Mouse (Mus musculus) testis, adult 10 weeks (tissue): ENCODE data around the gene BC147527. TPM values are rescaled to one million over a fixed set of nuclear protein-coding genes. Genes with fewer than 3 reads are reported as not detected.

Experiments used
- polyA plus RNA-seq: library from polyadenylated mRNA; stranded (reverse); fragments of 350-450 nt; fragmentation: Illumina TruSeq; extraction: RNeasy Lipid Tissue Mini Kit (QIAGEN cat#74804); gene quantifications from one replicate; pipeline ENCODE4 v1.2.3, GENCODE M21; 2014; ENCODE audit warnings: low read depth, low replicate concordance

The BC147527 gene
- polyA plus RNA-seq: not detected

DNA sequence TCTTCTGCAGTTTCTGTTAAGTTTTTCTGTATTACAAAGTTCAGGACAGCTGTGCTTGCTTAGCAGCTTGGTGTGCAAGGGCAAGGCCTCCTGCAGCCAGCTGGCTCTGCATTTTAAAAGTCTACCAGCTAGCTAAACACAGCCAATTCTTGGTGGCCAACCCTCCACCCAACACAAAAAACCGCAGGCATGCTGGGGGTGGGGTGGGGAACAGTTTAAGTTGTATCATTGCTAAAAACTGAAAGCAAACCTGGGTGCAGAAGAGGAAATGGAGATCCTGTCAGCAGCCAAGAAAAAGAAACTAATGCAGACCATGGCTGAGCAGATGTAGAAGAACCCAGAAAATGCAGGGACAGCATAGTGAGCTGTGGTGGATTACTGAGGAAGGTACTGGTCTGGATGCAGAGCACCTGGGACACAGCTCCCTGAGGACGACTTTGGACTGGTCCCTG lies at the start of gene BC147527:
TSS of gene BC147527 (plus strand) at position 402 of the 452 bp plus-strand sequence.

GRCm38 (mm10) chr13:120262870-120263269 lies 37.3 kb upstream of the BC147527 start, which contains the start of gene AF067061:
Gene AF067061, plus strand, starts transcription at chr13:120263114.

DNA sequence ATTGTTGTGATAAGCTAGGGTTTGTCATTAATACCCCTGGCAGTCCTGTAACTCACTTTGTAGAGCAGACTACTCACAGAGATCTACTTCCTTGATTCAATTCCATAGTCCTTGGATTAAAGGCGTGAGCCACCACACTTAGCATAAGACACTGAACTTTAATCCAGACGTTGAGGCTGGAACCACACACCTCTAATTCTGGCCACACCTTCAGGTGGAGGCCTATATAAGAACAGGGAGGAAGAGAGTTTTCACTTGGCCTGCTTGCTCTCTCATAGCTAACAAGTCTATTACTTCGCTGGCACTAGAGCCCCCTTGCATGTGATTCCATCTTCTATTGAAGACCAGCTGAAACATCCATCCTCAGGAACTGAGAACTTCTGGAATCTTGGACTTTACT lies 16.4 kb downstream of the BC147527 start, which contains the start of gene Tcstv3:
TSS of gene Tcstv3 (plus strand) at position 301 of the 400 bp plus-strand sequence.

Other genes starting within 250 kb of the BC147527 start
- gene Gm21188, start 248.2 kb upstream of the BC147527 start, polyA plus RNA-seq: 0.83 TPM
- gene Gm20767, start 160.1 kb upstream of the BC147527 start, polyA plus RNA-seq: not detected
- gene Gm21818, start 128.0 kb upstream of the BC147527 start, polyA plus RNA-seq: not detected
- gene Gm21762, start 84.4 kb upstream of the BC147527 start, polyA plus RNA-seq: not detected
- not detected for gene Gm21731, start 61.3 kb upstream of the BC147527 start, polyA plus RNA-seq
- gene AF067061, start 37.3 kb upstream of the BC147527 start, polyA plus RNA-seq: not detected
- not detected for gene Tcstv3, start 16.5 kb downstream of the BC147527 start, polyA plus RNA-seq